Mouse (Mus musculus) heart, postnatal 25 days (tissue): Measurements from ENCODE around the gene 2610318N02Rik. TPM values are rescaled to one million over a fixed set of nuclear protein-coding genes. Genes with fewer than 3 reads are reported as not detected.

Experiments
- DNase-seq: peaks from one replicate; pipeline ENCODE4 v3.0.0; 2022; ENCODE audit warnings: low spot score
- intact Hi-C: fragments of 180-260 bp; cut with DNase I; formaldehyde crosslinking; loops from one replicate; pipeline ENCODE4 v1.15.1; 2025
- total RNA-seq, 2 experiments: library from RNA; stranded (reverse); gene quantifications; 2 replicates each; pipeline ENCODE4 v1.2.3; 2021

The 2610318N02Rik gene
- total RNA-seq, 2 experiments from 2014 or later = not detected

GRCm38 (mm10) chr16:17117309-17117799, 7.6 kb downstream of the 2610318N02Rik start:
- intact Hi-C loops = no loop called here
- DNase-seq = no peak

- DNase-seq = peak; percentile 39
- intact Hi-C loops = no loop called here
Measured at GRCm38 (mm10) chr16:17110771-17111743, 13.9 kb downstream of the 2610318N02Rik start, which contains the start of gene Ppil2. TSS of gene Ppil2 (minus strand) at chr16:17111257.

DNA sequence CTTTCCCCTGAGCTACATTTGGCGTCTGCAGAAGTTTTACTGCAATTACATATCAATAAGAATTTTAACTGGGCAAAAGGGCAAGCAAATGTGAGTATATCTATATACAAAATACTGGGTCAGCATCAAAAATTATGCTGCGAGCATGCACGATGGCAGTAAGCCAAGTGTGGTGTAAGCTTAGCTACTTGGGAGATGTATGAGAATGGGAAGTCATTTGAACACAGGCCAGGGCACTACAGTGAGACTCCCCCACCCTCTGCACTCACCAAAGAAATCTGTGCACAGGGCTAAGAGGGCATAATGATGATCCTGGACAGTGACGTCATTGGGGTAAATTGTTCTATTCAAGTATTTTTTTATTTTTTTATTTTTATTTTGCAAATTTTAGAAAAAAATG, 20.4 kb downstream of the 2610318N02Rik start:
- DNase-seq = no peak
- intact Hi-C loops = no loop called here

DNA sequence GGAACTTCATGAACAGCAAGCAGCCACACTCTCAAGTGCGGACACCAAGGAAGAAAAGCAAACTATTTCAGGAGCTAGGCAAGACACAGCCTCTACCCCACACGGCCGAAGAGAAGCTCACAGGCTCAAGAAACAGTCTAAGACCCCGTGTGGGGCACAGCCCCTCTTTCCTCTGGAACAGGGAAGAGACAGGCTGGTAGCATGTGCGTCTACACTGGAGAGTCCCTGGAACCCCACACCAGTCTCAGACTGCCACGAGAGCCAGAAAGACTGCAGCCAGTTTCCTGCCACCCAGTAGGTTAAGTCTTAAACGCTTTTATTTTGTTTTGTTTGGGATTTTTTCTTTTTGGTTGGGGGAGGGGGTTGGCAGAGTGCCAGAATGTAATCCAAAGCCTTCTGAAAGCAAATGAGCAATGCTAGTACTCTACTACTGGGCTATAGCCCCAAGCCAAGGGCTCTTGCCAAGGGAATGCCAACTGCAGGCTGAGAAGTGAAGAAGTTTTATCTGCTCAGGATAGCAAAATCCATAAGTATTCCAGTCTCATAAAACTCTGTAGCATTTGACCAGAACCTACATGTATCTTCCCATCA, 22.2 kb downstream of the 2610318N02Rik start:
- intact Hi-C loops = no loop called here
- DNase-seq = no peak

DNA sequence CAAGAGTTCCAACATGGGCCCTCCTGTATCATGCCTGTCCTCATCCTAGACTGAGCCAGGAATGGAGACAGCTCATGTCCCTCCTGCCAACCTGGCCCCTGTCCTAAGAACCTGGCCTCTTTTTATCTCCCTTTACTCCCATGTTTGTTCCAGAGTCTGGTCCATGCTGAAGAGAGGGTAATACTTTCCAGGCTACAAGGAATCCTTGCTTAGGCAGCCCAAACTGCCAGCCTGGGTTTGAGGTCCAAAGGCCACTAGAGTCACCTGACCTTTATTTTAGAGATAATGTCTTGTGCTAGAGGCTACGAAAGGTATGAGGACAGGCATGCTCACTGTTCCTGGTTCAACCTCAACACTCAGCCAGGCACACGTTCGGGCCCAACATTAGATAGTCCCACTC, 28.0 kb downstream of the 2610318N02Rik start:
- no peak for DNase-seq

DNA sequence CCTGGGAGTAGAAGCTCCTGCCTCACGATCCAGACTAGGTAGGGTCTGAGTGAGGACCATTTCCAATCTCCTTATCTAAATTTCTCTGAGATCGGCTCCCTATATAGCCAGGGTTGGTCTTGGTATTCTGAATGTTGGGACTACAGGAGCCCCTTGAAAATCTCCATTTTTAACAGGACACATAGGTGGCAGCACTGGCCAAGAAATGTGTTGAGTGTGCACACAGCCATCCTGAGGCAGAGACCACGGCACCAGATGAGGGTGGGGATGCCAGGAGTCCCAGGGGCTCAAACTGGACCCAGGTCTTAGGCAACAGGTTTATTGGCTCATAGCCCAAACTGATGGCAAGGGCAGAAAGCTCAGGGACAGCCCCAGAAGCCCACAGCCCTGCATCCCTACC, 36.6 kb downstream of the 2610318N02Rik start:
- intact Hi-C loops = no loop called here
- DNase-seq = no peak

More for the DNA sequence above, 28.0 kb downstream of the 2610318N02Rik start:
- intact Hi-C loops = no loop called here

DNA sequence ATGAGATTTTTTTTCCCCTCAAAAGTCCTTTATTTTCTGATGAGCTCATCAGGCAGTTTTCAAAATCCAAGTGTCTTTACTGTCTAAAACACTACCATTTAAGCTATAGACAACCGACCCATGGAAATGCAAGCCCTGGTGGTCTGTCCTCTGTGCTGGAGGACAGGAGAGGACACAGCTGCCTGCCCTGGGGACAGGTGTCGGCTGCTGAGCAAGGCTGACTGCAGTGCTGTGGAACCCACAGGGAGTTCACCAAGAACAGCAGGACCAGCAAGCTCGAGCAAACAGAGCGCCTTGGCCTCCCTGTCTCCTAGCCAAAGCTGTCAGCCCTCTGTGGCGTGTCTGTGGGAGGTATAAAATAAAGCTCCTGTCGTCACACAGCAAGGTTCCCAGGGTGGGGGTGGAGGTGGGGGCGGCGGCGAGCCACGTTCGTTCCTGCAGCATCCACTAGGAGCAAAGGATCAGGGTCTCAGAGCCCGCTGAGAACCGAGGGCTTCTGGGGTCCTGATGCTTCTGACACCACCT, 38.2 kb downstream of the 2610318N02Rik start:
- intact Hi-C loops = no loop called here
- DNase-seq = no peak

GRCm38 (mm10) chr16:17086241-17086640, 38.7 kb downstream of the 2610318N02Rik start:
- no peak for DNase-seq

GRCm38 (mm10) chr16:17085636-17086035, 39.3 kb downstream of the 2610318N02Rik start:
- intact Hi-C loops = no loop called here
- DNase-seq = no peak

More at GRCm38 (mm10) chr16:17086241-17086640, 38.7 kb downstream of the 2610318N02Rik start:
- intact Hi-C loops = no loop called here

GRCm38 (mm10) chr16:17082121-17082792, 42.7 kb downstream of the 2610318N02Rik start:
- no peak for DNase-seq
- intact Hi-C loops = no loop called here

GRCm38 (mm10) chr16:17078101-17078500, 46.9 kb downstream of the 2610318N02Rik start:
- DNase-seq = no peak
- intact Hi-C loops = no loop called here

DNA sequence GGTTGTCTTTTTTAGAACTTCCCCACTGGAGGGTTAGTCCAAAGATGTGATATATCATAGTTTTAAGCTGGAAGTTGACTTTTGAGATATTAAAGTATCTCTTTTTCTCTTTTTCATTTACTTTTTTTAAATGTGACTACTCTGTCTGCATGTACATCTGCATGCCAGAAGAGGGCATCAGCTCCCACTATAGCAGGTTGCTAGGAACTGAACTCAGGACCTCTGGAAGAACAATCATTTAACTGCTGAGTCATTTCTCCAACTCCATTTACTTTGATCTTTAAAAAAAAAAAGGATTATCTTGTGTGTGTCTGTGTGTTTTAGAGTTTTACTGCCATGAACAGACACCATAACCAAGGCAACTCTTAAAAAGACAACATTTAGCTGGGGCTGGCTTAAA, 48.1 kb downstream of the 2610318N02Rik start:
- no peak for DNase-seq
- intact Hi-C loops = no loop called here

DNA sequence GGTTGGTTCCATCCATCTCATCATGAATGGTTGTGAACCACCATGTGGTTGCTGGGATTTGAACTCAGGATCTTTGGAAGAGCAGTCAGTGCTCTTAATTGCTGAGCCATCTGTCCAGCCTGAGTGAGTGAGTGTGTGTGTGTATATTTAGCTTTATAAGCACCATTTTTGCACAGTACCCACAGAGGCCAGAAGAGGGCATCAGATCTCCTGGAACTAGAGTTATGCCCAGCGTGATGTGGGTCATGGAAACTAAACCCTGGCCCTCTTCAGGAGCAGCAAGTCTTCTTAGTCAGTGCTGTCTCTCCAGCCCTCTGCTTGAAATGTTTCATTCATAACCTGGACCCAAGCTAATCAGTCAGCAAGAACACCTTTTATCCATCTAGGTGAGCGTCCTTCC, 48.7 kb downstream of the 2610318N02Rik start:
- intact Hi-C loops = no loop called here
- DNase-seq = no peak

DNA sequence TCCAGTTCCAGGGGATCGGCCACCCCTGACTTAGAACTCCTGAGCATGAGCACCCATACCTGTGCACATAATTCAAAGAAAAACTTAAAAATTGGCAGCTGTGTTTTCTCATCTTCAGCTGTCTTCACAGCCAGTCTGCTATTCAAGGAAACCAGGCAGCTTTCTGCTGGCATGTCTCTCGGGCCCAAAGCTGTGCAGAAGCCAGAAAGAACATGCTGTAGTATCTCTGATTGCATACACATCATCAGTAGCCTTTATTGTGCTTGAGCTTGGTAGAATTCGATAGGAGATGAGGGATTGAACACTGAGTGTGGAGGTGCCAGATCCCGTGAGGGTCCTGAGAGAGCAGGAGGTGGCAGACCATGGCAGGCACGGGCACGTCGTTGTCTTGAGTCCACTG, 52.0 kb downstream of the 2610318N02Rik start:
- intact Hi-C loops = no loop called here
- DNase-seq = no peak

- intact Hi-C loops = no loop called here
- DNase-seq = no peak
Measured at GRCm38 (mm10) chr16:17070716-17071115, 54.3 kb downstream of the 2610318N02Rik start.

- peak; percentile 76 for DNase-seq
- intact Hi-C loops = no loop called here
Measured at GRCm38 (mm10) chr16:17069511-17070443, 55.2 kb downstream of the 2610318N02Rik start, which contains the start of gene Ypel1. TSS of gene Ypel1 (plus strand) at chr16:17069696.

- DNase-seq = no peak
- intact Hi-C loops = no loop called here
Measured at GRCm38 (mm10) chr16:17067552-17067951, 57.4 kb downstream of the 2610318N02Rik start.
